Mouse (Mus musculus) adrenal gland, postnatal 10 days (tissue): ENCODE data around the gene Stard13. TPM values are rescaled to one million over a fixed set of nuclear protein-coding genes. Genes with fewer than 3 reads are reported as not detected.

ENCODE experiments used
- DNase-seq: peaks from one replicate; pipeline ENCODE4 v3.0.0; 2021; ENCODE audit warnings: mixed read lengths
- total RNA-seq, 2 experiments: library from RNA; stranded (reverse); gene quantifications; 2 replicates each; pipeline ENCODE4 v1.2.3; 2021

The Stard13 gene
- total RNA-seq, 2 experiments from 2014 or later, result 22.6 to 30.1 TPM

GRCm38 (mm10) chr5:151056920-151057294, 176.7 kb downstream of the Stard13 start:
- DNase-seq, result no peak

- DNase-seq, result no peak
Measured at GRCm38 (mm10) chr5:151056255-151056919, 177.2 kb downstream of the Stard13 start.

- DNase-seq, result no peak
Measured at GRCm38 (mm10) chr5:151055426-151056090, 178.1 kb downstream of the Stard13 start.

GRCm38 (mm10) chr5:151054743-151055114, 178.9 kb downstream of the Stard13 start:
- no peak for DNase-seq

- DNase-seq, result no peak
Measured at GRCm38 (mm10) chr5:151054100-151054742, 179.4 kb downstream of the Stard13 start.

GRCm38 (mm10) chr5:151053190-151053589, 180.4 kb downstream of the Stard13 start:
- no peak for DNase-seq

- DNase-seq, result no peak
Measured at GRCm38 (mm10) chr5:151052331-151052730, 181.3 kb downstream of the Stard13 start.

GRCm38 (mm10) chr5:151047488-151047887, 186.1 kb downstream of the Stard13 start:
- DNase-seq, result no peak

GRCm38 (mm10) chr5:151046917-151047316, 186.7 kb downstream of the Stard13 start:
- no peak for DNase-seq

GRCm38 (mm10) chr5:151046131-151046530, 187.5 kb downstream of the Stard13 start:
- no peak for DNase-seq

GRCm38 (mm10) chr5:151042911-151043310, 190.7 kb downstream of the Stard13 start:
- no peak for DNase-seq

GRCm38 (mm10) chr5:151037871-151038270, 195.8 kb downstream of the Stard13 start:
- DNase-seq, result no peak

GRCm38 (mm10) chr5:151034715-151035512, 198.7 kb downstream of the Stard13 start:
- DNase-seq, result no peak

GRCm38 (mm10) chr5:151028906-151029305, 204.7 kb downstream of the Stard13 start:
- DNase-seq, result no peak

- no peak for DNase-seq
Measured at GRCm38 (mm10) chr5:151027171-151027570, 206.5 kb downstream of the Stard13 start.

- no peak for DNase-seq
Measured at GRCm38 (mm10) chr5:151026069-151026468, 207.6 kb downstream of the Stard13 start.

- DNase-seq, result no peak
Measured at GRCm38 (mm10) chr5:151024483-151024882, 209.2 kb downstream of the Stard13 start.

GRCm38 (mm10) chr5:151023461-151023860, 210.2 kb downstream of the Stard13 start:
- DNase-seq, result no peak

- no peak for DNase-seq
Measured at GRCm38 (mm10) chr5:151022939-151023338, 210.7 kb downstream of the Stard13 start.

GRCm38 (mm10) chr5:151022026-151022425, 211.6 kb downstream of the Stard13 start:
- DNase-seq, result no peak

GRCm38 (mm10) chr5:151020831-151021230, 212.8 kb downstream of the Stard13 start:
- DNase-seq, result no peak

- no peak for DNase-seq
Measured at GRCm38 (mm10) chr5:151020031-151020820, 213.4 kb downstream of the Stard13 start.
